Mouse (Mus musculus) thymus, adult 2 months (tissue): ENCODE results near the gene Gzme.

ENCODE experiments used
- CTCF ChIP-seq: fragments of 200-500 bp; IDR thresholded peaks from 2 replicates; pipeline ENCODE4 v1.5.1; 2012; ENCODE audit warnings: mild to moderate bottlenecking, control low read depth, low read length, moderate library complexity, borderline replicate concordance; ENCODE audit not compliant: control insufficient read depth, poor library complexity, insufficient read depth; ENCODE audit errors: extremely low read depth
- POLR2A ChIP-seq: fragments of 200-500 bp; IDR thresholded peaks from 2 replicates; pipeline ENCODE4 v1.6.1; 2012; ENCODE audit warnings: mild to moderate bottlenecking, low read length, control low read depth, moderate library complexity; ENCODE audit not compliant: control insufficient read depth, poor library complexity, insufficient read depth; ENCODE audit errors: extremely low read depth

DNA sequence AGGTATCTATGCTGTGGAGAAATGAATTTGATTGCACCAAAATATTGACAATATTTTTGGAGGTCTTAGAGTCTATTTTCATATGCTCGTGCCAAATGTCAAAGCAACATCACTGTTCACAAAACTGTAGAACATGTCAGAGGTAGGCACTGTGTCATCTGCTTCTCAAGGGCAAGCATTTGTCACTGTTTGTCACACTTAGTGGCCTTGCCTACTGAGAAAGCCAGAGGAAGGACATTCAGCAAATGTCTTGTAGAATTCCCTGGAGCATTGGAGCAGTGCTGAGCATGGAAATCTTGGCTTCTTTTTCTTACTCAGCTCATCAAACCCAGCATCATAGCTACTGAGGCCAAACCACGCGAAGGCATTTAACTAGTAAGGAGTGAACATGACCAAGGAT lies 3.1 kb upstream of the Gzme start:
- TF ChIP-seq POLR2A (no peak), CTCF (no peak)
